Mouse (Mus musculus) cerebellum, adult 2 months (tissue): ENCODE measurements at regions not wholly inside any gene's neighbourhood (a gene's known extent, or its start where the extent isn't known, plus 50 kb on each side); places are given as distances from the start of the nearest gene placed in this dataset.

ENCODE experiments used
- CTCF ChIP-seq: fragments of 200-500 bp; IDR thresholded peaks from 2 replicates; pipeline ENCODE4 v1.5.1; 2011; ENCODE audit warnings: low read depth, mild to moderate bottlenecking, control low read depth, low read length, moderate library complexity, borderline replicate concordance; ENCODE audit not compliant: insufficient read depth
- POLR2A ChIP-seq: fragments of 200-500 bp; IDR thresholded peaks from 2 replicates; pipeline ENCODE4 v1.6.1; 2011; ENCODE audit warnings: low read length, control low read depth, borderline replicate concordance; ENCODE audit not compliant: insufficient read depth

DNA sequence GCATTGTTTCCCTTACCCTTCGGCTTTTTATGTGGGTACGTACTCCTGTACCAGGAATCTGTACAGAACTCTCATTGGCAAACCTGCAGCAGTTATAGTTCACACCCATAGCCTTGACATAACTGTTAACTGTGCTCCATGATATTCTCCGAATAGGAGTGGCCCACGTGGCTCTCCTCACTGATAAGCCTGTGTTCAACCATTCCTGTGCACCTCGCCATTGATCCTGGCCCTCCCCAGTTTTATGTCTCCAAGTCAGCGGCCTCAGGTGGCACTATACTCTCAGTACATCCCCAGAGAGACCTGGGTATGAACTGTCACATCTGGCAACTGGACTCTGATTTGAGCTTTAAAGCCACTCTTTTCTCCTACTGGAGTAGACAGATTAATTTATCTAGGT, 324.5 kb upstream of the Mtpn start:
- TF ChIP-seq CTCF = no peak
- no peak for TF ChIP-seq POLR2A
